Mouse (Mus musculus): ENCODE measurements around the gene Aldoart2.
"Not testable (repeated sequence)": the region's sequence is repeated elsewhere in the genome, so short reads cannot be mapped to it uniquely, and the experiment has no call there.

Gene Aldoart2

DNA sequence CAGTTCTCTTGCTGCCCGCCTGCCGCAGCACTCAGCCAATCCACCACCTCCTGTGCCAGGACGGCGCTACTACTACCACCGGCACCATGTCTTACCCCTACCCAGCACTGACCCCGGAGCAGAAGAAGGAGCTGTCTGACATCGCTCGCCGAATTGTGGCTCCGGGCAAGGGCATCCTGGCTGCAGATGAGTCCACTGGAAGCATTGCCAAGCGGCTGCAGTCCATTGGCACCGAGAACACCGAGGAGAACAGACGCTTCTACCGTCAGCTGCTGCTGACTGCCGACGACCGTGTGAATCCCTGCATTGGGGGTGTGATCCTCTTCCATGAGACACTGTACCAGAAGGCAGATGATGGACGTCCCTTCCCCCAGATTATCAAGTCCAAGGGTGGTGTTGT lies at the start of gene Aldoart2:
Aldoart2 (plus strand) TSS at position 34 of the 400 bp plus-strand sequence.
- DNase-seq (ENCODE audit: low read depth) = no peak

DNA sequence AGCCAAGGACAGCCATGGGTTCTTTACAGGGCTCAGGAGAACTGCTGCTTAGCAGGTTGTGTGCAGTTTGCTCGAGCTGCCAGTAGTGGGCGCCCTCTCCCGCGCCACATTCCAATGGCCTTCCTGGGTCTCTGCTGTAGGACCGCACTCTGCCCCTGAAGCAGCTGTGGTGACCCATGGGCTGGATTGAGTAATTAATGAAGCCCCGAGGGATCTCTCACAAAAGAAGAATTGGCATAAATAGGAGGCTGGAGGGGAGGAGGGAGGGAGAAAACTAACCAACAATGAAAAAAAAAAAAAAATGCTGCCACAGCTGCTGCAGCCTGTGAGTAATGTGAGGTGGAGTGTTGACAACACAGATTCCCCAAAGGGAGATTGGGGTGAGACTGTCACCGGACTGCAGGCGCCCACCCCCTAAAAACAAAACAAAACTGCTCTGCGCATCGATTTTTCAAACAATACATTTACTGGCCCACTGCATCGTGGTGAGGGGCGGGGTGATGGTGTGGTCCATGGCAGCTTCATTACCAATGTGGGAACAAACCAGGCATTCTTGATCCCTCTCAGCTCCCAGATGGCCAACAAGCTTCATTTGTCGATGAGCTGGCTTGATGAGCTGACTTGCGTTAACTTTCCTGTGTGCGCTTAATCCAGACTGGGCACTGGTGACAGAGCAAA lies 46.8 kb upstream of the Aldoart2 start:
- peak; percentile 48 for DNase-seq (ENCODE audit: low read depth)

DNA sequence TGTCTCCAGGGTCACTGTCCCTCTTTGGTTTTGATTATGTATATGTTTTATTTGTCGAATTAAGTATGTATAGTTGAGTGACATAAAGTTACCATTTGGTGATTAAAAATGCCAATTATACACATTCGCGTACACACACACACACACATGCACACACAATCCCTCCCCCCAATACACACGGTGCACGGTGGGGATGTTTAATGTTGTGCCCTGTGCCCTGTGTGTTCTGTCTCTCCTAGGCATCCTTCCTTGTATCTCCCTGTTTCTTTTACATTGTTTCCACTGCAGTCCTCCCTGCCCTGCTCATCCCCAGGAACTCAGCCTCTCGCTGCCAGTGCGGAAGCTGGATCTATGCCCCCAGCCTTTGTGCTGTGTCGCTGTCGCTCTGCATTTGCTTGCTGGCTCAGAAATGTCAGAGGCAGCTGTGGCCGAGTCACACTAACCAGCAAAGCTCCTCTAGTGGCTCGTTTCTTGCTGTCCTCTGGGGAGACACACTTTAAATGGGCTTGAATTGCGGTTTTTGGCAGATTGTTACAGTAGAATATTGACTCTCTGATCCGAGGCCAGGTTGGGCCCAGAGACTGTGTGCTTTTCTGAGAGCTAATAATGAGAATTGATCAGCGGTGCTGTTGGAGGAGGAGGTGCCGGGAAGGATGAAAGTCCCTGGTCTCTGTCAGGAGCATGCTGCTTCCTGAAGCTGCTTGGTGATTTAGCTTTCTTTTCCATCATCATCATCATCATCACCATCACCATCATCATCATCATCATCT lies 37.9 kb upstream of the Aldoart2 start:
- no peak for DNase-seq (ENCODE audit: low read depth)

DNA sequence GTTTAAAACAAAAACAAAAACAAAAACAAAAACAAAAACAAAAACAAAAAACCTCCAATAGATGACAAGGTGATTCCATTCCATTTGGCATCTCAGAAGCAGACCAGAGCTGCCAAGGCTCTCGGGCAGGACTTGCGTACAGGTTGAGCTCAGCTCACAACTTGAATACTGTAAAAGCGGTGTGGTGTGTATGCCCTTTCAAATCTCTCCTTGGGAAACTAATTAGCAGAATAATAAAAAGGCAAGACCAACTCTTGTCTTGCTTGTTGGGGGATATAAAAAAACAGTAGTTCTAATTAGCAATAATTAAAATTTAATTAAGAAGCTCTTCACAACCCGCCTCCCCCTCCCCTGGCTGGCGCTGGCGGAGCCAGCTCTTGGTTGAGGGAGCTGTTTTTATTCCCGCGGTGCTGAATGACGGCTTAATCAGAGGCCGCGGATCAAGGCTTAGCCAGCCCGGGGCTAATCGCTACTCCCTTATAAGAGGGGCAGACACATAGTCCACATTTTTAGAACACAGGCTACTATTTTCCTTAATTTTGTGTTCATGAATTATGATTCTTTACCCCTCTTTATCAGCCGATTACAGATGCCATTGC lies 28.4 kb upstream of the Aldoart2 start:
- DNase-seq (ENCODE audit: low read depth) = no peak

DNA sequence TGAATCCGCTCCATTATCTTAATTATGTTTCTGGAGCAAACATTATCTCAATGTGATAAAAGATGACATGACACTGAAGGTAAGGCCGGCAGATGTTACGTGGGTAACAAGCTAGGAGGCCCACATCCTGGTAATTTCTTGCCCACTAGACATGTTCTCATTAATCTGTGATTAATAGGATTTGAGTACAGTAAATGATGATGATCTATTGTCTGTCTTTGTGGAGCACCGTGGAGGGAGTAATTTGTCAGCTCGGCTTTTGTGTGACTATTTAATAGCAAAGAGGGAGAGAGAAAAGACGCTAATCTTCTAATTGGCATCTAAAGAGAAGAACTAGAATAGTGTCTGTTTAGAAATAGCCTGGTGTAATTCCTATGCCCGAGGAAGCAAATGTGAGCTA lies 27.3 kb upstream of the Aldoart2 start:
- no peak for DNase-seq (ENCODE audit: low read depth)

DNA sequence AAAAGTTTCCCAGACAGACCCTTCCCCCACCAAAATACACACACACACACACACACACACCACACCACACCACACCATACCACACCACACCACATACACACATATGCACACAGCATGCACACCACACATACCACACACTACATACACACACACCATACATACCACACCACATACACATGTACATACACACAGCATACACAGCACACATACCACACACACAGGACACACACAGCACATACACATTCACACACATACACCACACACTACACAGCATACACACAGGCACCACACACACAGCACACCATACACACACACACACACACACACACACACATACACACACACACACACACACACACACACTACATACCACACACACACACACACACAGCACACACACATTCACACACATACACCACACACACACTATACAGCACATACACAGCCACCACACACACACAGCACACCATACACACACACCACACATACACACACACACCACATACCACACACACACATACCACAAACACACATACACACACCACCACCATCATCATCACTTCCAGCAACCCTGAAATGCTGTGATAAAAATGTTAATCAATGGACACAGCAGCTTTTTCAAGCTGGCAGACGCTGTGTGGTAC lies 26.6 kb upstream of the Aldoart2 start:
- no peak for DNase-seq (ENCODE audit: low read depth)

DNA sequence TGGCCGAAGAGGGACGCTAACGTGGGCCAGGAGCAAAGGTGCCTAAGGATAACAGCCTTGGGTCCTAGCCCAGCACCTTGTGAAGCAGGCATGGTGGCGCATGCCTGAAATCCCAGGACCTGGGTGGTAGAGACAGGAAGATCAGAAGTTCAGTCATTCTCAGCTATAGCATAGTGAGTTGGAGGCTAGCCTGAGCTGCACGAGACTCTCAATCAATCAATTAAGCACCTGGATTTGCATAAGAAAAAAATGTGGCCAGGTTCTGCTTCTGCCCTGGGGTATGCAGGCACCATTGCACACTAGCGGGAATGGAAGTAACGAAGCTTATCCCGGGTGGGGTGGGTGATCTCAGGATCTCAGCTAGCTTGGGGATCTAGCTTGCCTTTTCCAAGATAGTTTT lies 25.9 kb upstream of the Aldoart2 start:
- no peak for DNase-seq (ENCODE audit: low read depth)

DNA sequence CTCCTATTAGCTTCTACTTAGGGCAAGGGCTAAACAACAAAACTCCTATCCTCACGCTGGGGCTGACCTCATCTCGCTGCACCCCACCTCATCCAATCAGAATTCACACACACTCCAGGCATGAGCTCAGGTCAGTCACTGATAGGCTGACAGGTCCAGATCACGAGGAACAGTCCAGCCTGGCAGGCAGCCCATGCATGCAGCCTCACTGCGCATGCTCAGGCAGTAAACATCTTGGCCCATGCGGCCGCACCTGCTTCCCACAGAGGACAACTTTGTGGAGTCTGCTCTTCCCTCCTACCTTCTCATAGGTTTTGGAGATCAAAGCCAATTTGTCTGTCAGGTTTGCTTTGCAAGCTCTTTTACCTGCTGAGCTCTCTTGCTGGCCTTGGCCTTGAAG lies 10.1 kb upstream of the Aldoart2 start:
- DNase-seq (ENCODE audit: low read depth) = not testable (repeated sequence)

DNA sequence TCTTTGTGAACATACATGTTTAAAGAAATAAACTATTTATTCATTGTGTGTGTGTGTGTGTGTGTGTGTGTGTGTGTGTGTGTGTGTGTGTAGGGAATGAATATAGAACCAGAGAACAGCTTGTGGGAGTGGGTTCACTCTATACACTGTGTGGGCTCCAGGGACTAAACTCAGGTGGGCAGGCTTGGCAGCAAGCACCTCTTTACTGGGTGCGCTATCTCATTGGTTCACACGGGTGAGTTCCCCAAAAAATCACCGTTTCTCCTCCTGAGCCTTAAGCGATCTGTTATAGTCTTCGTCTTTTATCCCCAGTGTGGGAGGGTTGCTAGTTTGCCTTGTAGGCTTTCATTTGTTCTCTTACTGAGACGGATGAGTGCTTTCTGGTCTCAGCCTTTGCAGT lies 7.2 kb upstream of the Aldoart2 start:
- DNase-seq (ENCODE audit: low read depth) = no peak

DNA sequence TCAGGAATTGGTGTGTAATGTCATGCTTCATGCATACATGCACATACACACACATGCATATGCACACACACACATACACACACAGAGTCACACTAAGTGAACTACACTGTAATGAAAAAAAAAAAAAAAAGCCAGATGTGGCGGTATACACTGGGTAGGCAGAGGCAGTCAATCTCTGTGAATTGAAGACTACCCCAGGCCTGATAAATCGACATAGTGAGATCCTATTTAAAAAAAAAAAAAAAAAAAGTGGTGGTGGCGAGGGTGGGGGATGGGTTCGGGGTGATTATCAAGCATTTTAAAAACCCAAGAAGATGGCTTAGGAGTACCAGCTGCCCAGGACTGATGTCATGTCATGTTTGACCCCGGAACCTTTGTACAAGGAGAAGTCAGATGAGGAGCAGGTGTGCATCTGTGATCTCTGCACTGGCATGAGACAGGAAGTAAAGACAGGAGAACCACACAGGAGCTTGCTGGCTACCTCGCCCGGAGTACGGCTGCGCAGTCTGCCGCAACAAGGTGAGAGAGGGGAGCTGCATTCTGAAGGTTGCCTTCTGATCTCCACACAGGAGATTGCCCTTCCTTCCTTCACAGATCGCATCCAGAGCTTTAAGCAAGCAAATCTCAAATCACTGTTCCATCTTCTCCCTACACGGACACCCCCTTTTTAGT lies 5.7 kb upstream of the Aldoart2 start:
- no peak for DNase-seq (ENCODE audit: low read depth)

DNA sequence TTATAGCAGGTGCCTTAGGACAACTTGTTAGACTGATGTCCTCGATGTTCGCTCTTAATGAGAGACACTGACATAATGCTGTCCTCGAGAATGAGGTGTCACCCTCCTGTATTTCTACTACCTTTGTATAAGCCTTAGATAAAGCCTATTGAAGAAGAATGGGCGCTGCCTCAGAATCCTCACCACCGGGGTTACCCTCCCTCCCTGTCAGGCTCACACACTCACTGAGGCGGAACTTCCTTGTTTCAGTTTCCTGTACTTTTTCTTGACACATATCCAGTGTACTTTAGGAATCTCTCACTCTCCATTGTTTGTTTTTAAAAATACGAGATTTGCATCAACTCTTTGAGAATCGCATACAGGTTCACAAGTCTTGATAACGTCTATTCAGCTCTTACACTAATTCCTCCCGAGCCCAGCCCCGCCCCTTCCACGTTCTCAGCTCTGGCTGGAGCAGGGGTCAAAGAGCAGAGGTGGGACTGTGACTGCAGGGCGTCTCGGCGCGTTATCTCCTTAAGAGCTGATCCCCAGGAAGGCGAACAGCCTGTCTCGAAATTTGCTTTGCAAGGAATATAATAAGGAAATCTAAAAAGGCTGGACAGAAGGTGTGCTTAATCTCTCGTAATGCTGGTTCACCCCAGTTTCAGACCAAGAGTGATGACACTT lies 4.9 kb upstream of the Aldoart2 start:
- peak; percentile 58 for DNase-seq (ENCODE audit: low read depth)

DNA sequence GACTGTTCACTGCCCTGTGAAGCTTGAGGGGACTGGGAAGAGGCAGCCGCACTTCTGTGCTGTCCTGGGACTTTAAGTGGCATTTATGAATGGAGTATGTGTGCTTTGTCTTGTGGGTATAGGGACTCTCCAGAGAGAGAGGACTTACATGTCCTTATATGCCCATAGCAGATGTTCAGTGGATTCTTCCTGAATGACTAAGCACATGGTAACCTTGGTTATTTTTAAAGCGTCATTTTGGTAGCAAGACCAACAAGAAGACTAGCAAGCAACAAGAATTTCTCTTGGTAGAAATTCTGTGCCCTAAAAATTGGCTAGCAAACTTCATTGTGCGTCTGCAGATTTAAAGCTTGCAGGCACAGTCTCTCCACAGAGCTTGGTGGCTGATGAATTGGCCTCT lies 1.3 kb upstream of the Aldoart2 start:
- no peak for DNase-seq (ENCODE audit: low read depth)

DNA sequence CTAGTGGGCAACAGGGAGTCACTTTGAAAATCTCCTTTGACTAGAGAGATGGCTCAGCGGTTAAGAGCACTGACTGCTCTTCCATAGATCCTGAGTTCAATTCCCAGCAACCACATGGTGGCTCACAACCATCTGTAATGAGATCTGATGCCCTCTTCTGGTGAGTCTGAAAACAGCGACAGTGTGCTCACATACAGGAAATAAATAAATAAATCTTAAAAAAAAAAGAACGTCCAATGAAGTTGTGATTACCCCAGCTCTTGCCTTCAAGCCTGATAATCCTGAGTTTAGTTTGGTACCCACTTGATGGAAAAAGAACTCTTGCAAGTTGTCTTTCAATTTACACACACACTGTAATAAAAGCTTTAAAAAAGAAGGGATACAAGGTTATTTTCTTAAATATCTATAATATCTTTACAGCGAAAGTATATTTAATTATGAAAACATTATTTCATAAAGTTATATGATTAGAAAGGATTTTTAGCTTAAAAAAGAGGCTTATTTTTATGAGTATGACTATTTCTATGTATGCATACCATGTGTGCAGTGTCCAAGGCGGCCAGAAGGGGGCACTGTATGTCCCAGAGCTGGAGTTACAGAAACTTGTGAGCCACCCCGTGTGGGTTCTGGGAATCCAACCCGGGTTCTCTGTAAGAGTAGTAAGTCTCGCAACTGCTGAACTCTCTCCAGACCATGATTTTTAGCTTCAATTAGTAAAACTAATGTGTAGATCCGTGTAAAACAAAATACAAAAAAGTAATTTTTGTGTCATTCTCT lies 664 bp upstream of the Aldoart2 start:
- DNase-seq (ENCODE audit: low read depth) = peak; percentile 21

DNA sequence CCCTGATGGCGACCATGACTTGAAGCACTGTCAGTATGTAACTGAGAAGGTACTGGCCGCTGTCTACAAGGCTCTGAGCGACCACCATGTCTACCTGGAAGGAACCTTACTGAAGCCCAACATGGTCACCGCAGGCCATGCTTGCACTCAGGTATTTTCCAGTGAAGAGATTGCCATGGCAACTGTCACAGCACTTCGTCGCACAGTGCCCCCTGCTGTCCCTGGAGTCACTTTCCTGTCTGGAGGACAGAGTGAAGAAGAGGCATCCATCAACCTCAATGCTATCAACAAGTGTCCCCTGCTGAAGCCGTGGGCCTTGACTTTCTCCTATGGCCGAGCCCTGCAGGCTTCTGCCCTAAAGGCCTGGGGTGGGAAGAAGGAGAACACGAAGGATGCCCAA lies 828 bp downstream of the Aldoart2 start:
- peak; percentile 12 for DNase-seq (ENCODE audit: low read depth)

DNA sequence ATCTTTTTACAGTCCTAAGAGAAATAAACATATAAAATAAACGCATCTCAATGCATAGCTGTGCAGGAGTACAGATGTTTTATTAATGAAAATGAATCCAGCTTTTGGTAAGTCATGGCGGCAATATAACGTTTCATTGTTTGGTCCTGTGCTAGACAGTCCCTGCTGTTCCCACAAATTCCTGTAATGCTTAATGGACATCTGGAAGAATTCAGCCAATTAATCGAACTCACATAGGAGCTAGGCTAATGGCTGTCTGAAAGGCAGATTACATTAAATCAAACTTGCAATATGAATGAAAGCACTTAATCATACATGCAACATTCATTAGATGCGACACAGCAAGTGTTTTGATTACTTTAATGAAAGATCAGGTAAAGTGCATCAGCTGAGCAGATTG lies 1.8 kb downstream of the Aldoart2 start:
- no peak for DNase-seq (ENCODE audit: low read depth)

DNA sequence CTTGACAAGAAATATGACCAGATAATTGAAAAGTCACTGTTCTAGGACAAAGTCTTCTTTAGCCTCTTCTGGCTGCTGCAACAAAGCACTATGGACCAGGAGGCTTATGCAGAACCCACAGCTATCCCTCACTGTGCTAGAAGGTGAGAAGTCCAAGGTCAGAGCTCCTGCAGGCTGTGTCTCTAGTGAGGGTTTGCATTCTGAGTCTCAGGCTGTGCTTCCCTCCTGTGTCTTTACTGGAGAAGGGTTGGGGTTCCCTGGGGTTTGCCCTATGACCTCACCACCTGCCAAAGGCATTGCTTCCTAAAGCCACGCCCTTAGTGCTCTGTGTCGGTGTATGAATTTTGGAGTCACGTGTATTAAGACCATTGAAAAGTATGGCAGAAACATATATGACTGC lies 3.4 kb downstream of the Aldoart2 start:
- no peak for DNase-seq (ENCODE audit: low read depth)

DNA sequence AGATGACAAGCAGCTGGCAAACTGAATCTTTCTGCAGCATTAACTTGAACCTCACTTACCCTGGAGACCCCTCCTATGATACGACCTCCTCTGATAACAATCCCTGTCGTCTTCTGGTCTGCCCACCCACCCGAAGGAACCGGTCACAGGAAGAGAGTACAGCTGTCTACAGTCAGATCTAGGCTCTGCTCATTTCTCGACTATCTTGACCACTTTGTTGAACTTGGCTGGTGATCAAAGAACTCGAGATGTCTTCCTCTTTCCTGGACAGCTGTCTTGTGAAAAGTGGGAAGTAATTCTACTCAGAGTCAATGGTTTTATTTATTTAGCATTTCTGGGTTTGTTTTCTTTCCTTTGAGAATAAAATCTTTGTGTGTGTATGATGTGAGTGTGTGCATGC lies 4.6 kb downstream of the Aldoart2 start:
- DNase-seq (ENCODE audit: low read depth) = no peak

DNA sequence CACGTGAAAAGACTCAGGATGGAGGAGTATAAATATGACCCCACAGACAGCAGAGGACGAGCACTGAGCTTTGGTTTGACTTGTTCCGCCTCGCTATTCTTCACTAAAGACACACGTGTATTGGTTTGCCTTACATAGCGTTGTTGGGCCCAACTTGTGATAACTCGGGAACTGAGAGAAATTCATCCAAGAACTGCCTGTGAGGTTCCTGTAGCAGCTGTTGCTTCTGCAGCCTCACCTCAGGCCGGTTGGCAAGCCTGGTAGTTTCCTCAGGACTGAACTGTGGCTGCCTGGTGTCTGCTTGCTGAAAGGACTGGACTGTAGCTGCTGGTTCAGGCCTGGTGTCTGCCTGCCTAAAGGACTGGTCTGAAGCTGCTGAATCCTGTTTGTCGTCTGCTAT lies 5.6 kb downstream of the Aldoart2 start:
- DNase-seq (ENCODE audit: low read depth) = no peak

DNA sequence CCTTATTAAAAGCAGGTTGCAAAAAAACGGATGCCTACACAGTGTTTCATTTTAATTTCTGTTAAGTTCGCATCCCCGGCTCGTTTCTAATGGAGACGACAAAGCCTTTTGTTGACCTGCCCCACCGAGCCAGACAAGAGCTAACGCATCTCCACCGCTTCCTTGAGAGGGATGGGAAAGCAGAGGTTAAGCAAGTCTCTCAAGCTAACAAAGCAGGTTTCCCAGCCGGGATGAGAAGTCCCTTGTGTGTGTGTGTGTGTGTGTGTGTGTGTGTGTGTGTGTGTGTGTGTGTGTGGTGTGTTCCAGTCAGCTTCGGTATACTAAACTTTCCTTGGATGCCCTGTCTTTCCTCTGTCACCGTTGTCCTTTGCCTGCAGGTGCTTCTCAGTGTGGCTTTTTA lies 6.1 kb downstream of the Aldoart2 start:
- DNase-seq (ENCODE audit: low read depth) = no peak

DNA sequence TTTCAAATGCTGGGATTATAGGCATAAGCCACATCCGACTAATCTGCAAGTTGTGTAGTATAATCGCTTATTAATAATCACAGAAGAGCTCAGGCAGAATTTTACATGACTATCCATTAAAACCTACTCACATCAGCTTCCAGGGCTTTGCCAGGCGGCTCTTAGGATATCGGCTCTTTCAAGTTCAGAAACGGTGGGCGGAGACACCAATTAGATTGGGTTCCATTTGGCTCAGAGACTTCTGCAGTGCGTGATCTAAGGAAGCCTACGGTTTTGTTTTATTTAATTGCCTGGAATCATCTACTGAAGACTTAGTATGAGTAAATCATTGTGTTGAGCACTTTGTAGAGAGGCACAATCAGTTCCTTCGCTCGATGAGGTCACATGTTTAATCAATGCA lies 6.6 kb downstream of the Aldoart2 start:
- no peak for DNase-seq (ENCODE audit: low read depth)

DNA sequence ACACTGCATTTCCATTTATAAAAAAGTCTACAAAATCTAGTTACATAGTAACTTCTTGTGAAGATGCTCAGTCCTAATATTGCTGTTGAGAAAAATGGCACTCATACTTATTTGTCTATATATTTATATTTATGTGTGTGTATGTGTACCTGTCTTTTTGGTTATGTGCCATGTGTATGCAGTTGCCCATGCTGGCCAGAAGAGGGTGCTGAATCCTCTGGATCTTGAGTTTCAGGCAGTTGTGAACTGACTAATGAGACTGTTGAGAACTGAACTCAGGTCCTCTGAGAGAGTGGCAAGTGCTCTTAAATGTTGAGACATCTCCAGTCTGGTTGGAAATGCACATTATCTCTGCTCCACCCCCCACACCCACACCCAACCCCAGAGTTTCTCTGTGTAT lies 8.1 kb downstream of the Aldoart2 start:
- DNase-seq (ENCODE audit: low read depth) = no peak
